Mouse (Mus musculus): ENCODE data around the gene Fign.

DNA sequence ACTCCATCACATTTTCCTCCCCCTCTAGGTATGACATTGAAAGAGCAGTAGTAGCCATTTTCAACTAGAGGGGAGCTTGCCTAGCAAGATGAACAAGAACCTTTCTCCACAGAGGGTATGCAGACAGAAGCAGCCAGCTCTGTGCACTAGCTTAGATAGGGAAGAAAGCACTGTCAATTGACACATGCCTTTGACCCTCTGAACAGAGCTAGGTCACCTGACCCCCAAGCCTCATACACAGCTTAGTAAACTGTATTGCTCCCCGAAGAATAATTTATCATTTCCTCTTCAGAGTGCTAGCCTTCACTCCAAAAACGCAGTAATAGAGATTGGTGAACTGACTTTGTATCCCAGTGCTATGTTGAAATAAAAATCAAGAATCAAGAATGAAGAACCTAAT is 49.7 kb downstream of the Fign start:
- no peak for TF ChIP-seq CTCF (IDR thresholded peaks at IDR 0.05)
- TF ChIP-seq EP300 (IDR thresholded peaks at IDR 0.05), result no peak

All from lung, postnatal 0 days (tissue).